ENCODE assay signal across 8 mouse cellular contexts in genomic region chr2:30594641-30595379, GRCm38 (mm10). TPM values are rescaled to one million over a fixed set of nuclear protein-coding genes. Genes with fewer than 3 reads are reported as not detected.
DNase-seq lines count a peak whose midpoint lies in the region; ATAC-seq and TF ChIP-seq lines count a peak whose summit lies in the region.

Gene Cstad, plus strand, starts transcription at chr2:30595040.

- H3K27ac ChIP-seq in hindbrain, embryonic 10.5 days = peak within 1 kb of the TSS; percentile 93
- peak within 1 kb of the TSS; percentile 98 for H3K27ac ChIP-seq in lung, embryonic 15.5 days
- H3K27ac ChIP-seq in olfactory bulb, adult 2 months (ENCODE audit: insufficient read depth, low read depth, low read length) = peak within 1 kb of the TSS; percentile 99

- peak within 1 kb of the TSS; percentile 52 for H3K9ac ChIP-seq in lung, embryonic 15.5 days

- peaks cover 59% of the 10 kb centered on the region for H3K4me1 ChIP-seq in hindbrain, embryonic 10.5 days (replicated peaks)
- peaks cover 38% of the 10 kb centered on the region for H3K4me1 ChIP-seq in lung, embryonic 15.5 days
- H3K4me1 ChIP-seq in olfactory bulb, adult 2 months (ENCODE audit: control insufficient read depth, insufficient read depth, low read length) = peaks cover 37% of the 10 kb centered on the region

- H3K27me3 ChIP-seq in hindbrain, embryonic 10.5 days (ENCODE audit: insufficient read depth, poor library complexity, severe bottlenecking) = no peaks in the 10 kb centered on the region
- no peaks in the 10 kb centered on the region for H3K27me3 ChIP-seq in lung, embryonic 15.5 days

- H3K4me3 ChIP-seq in hindbrain, embryonic 10.5 days = peak within 1 kb of the TSS; percentile 63
- H3K4me3 ChIP-seq in lung, embryonic 15.5 days = peak within 1 kb of the TSS; percentile 55
- H3K4me3 ChIP-seq in olfactory bulb, adult 2 months (ENCODE audit: insufficient read depth, low read depth, low read length) = peak within 1 kb of the TSS; percentile 43

- WGBS in hindbrain, embryonic 10.5 days = 1% methylated on average over 39 of the region's 39 CpGs
- under 1% methylated on average over 34 of the region's 39 CpGs for WGBS in lung, embryonic 15.5 days
- WGBS in olfactory bulb, adult 2 months = 2% methylated on average over 39 of the region's 39 CpGs

- TF ChIP-seq POLR2A in olfactory bulb, adult 2 months (IDR thresholded peaks at IDR 0.05; ENCODE audit: insufficient read depth, low read depth, low read length) = peak; percentile 64

- H3K4me2 ChIP-seq in lung, embryonic 15.5 days = peak within 1 kb of the TSS; percentile 71

- H3K9me3 ChIP-seq in hindbrain, embryonic 10.5 days = no peaks in the 10 kb centered on the region
- no peaks in the 10 kb centered on the region for H3K9me3 ChIP-seq in lung, embryonic 15.5 days

- no peak for TF ChIP-seq CTCF in olfactory bulb, adult 2 months (IDR thresholded peaks at IDR 0.05; ENCODE audit: insufficient read depth, low read depth, low read length)

- no peaks in the 10 kb centered on the region for H3K36me3 ChIP-seq in hindbrain, embryonic 10.5 days
- H3K36me3 ChIP-seq in lung, embryonic 15.5 days = no peaks in the 10 kb centered on the region

- peak; percentile 63 for ATAC-seq in frontal cortex, adult (ENCODE audit: low TSS enrichment)
- peak; percentile 70 for ATAC-seq in lung, embryonic 15.5 days (ENCODE audit: borderline replicate concordance, extremely low read depth, low FRiP score, low TSS enrichment)

- DNase-seq in MEL-GATA-1-ER (ENCODE audit: extremely low read depth, low read depth) = peak; percentile 86
- DNase-seq in cerebellum, adult 11-12 months = peak; percentile 85
- peak; percentile 87 for DNase-seq in hindbrain, embryonic 10.5 days (ENCODE audit: low spot score)
- DNase-seq in layer of hippocampus, adult 9-11 months = peak; percentile 90
- DNase-seq in thymus, adult 18-20 months = peak; percentile 83 to 88

RNA-seq across cellular contexts. Expression of gene Cstad, which starts in this region (rescaled TPM):
- 0.33 and 0.47 TPM in 2 replicates for polyA plus RNA-seq in hindbrain, embryonic 10.5 days (2016; fragmentation: Nextera tagmentation; extraction: Ambion mirVana)
- polyA plus RNA-seq in lung, embryonic 15.5 days (2015; fragmentation: Nextera tagmentation; extraction: Ambion mirVana) = 0.68 and 1.0 TPM in 2 replicates
- polyA plus RNA-seq in olfactory bulb, adult 2 months (2012; ENCODE audit: insufficient read depth, insufficient read length, low replicate concordance, missing spikeins) = not detected in 2 replicates

Comparison
In these comparisons a context has a peak if more than half of its experiments do, and no peak if none do; other contexts are left out.
1. Peak in every context shown above with its lines: DNase-seq, ATAC-seq, H3K4me3 ChIP-seq and H3K27ac ChIP-seq.
2. Peak in DNase-seq, H3K4me3 ChIP-seq and H3K27ac ChIP-seq in hindbrain, embryonic 10.5 days; RNA of the gene not detected or under 1 TPM.